Mouse (Mus musculus) kidney, embryonic 15.5 days (tissue): ENCODE measurements around the gene Dnajc11. TPM values are rescaled to one million over a fixed set of nuclear protein-coding genes. Genes with fewer than 3 reads are reported as not detected.
A peak's percentile ranks its signal among the peaks of the same experiment; 100 is the strongest.

Source experiments
- ATAC-seq: fragments of 200-750 bp; cut with Nextera tagmentation; replicated peaks from 2 replicates; pipeline ENCODE4 v1.8.0; 2017; ENCODE audit warnings: moderate TSS enrichment; ENCODE audit not compliant: low FRiP score
- H3K27ac ChIP-seq: fragments of 300-500 bp; sonication (generic); 2 replicates; pipeline ENCODE4 v1.5.1; 2015; ENCODE audit warnings: mild to moderate bottlenecking, inconsistent platforms
- H3K27me3 ChIP-seq: fragments of 300-500 bp; sonication (generic); 2 replicates; pipeline ENCODE4 v1.6.1; 2015; ENCODE audit warnings: inconsistent platforms
- H3K36me3 ChIP-seq: fragments of 300-500 bp; sonication (generic); 2 replicates; pipeline ENCODE4 v1.6.1; 2015; ENCODE audit warnings: inconsistent platforms
- H3K4me1 ChIP-seq: fragments of 300-500 bp; sonication (generic); 2 replicates; pipeline ENCODE4 v1.6.1; 2015; ENCODE audit warnings: inconsistent platforms
- H3K4me2 ChIP-seq: fragments of 300-500 bp; sonication (generic); 2 replicates; pipeline ENCODE4 v1.6.1; 2015; ENCODE audit warnings: moderate library complexity, mild to moderate bottlenecking, inconsistent platforms
- H3K4me3 ChIP-seq: fragments of 300-500 bp; sonication (generic); replicated peaks from 2 replicates; pipeline ENCODE4 v1.5.1; 2015; ENCODE audit warnings: mild to moderate bottlenecking, inconsistent platforms
- H3K9ac ChIP-seq: fragments of 300-500 bp; sonication (generic); 2 replicates; pipeline ENCODE4 v1.6.1; 2015; ENCODE audit warnings: mild to moderate bottlenecking, inconsistent platforms
- H3K9me3 ChIP-seq: fragments of 300-500 bp; sonication (generic); replicated peaks from 2 replicates; pipeline ENCODE4 v1.6.1; 2016; ENCODE audit warnings: inconsistent platforms
- WGBS: fragments of 180-500 bp; shearing (Covaris S2); methylation state at CpG from one replicate; pipeline ENCODE4 v1.1.7; 2015; ENCODE audit warnings: mixed read lengths; 5-methylcytosine and 5-hydroxymethylcytosine counted together
- polyA plus RNA-seq: library from polyadenylated mRNA; unstranded; fragments of >200 nt; fragmentation: Nextera tagmentation; extraction: Ambion mirVana; gene quantifications from 2 replicates; pipeline ENCODE4 v1.2.1, GENCODE M21; 2015

Gene Dnajc11
- 77.6 and 78.3 TPM in 2 replicates for polyA plus RNA-seq

DNA sequence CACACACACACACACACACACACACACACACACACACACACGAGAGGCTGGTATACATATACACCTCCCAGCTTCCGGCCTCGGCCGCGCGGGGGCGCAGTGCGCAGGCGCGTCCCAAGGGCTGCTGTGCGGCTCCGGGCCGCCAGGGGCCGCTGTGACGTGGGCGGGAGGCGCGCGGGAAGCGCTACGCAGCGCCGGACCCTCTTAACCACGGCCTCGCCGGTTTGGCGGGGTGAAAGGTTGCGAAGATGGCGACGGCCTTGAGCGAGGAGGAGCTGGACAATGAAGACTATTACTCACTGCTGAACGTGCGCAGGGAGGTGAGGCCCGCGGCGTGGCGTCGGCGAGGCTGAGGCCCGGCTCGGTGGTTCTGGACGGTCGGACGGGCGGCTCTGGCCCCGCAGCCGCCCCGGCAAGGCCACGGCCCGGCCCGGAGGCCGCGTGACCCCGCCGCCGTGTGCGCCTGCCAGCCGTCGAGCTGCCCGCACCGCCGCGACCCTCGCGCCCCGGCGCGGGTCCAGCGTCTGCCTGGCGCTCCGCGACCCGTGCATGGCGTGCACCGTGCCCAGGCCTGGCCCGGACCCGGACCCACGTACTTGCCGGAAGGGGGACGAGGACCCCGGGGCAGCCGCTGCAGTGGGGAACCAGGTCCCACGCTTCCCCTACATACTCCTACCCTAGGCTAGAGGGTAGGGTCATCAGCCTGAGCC, at the start of gene Dnajc11:
Gene Dnajc11, plus strand, starts transcription at position 187 of the 710 bp plus-strand sequence.
- under 1% methylated on average over 74 of the region's 83 CpGs for WGBS
- Histone ChIP-seq H3K9me3 (no peaks in the 10 kb centered on the region), H3K4me3 (peak within 1 kb of the TSS; percentile 95), H3K4me1 (peaks cover 23% of the 10 kb centered on the region), H3K36me3 (0 out of 2 replicates have a peak, but pooled peaks cover 3% of the 10 kb centered on the region), H3K27me3 (no peaks in the 10 kb centered on the region), H3K9ac (peak within 1 kb of the TSS; percentile 97), H3K27ac (peak within 1 kb of the TSS; percentile 51; the same call in 1 of the 2 replicates), H3K4me2 (peak within 1 kb of the TSS; percentile 90)
- ATAC-seq, result peak; percentile 94

DNA sequence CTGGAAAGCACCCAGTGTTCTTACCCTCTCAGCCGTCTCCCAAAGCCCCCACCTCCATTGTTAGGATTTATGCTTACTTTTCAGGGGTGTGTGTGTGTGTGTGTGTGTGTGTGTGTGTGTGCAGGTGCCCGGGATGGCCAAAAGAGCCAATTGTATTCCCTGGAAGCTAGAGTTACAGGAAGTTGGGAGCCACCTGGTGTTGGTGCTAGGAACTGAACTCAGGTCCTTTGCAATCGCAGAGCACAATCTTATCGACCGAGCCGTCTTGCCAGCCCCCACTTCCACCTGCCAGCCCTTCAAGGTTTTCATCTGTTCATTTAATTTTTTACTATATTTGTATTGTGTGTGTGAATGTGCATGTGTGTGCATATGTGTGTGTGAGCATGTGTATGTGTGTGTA, 40.2 kb upstream of the Dnajc11 start:
- no peak overlapping the region for H3K27ac ChIP-seq
- no peak overlapping the region for H3K4me2 ChIP-seq
- WGBS, result 82% methylated on average over 6 of the region's 6 CpGs
- no peak overlapping the region for H3K4me3 ChIP-seq
- H3K27me3 ChIP-seq, result no peaks in the 10 kb centered on the region
- H3K36me3 ChIP-seq, result no peaks in the 10 kb centered on the region
- no peaks in the 10 kb centered on the region for H3K4me1 ChIP-seq
- ATAC-seq, result no peak
- H3K9me3 ChIP-seq, result no peaks in the 10 kb centered on the region
- no peak overlapping the region for H3K9ac ChIP-seq

DNA sequence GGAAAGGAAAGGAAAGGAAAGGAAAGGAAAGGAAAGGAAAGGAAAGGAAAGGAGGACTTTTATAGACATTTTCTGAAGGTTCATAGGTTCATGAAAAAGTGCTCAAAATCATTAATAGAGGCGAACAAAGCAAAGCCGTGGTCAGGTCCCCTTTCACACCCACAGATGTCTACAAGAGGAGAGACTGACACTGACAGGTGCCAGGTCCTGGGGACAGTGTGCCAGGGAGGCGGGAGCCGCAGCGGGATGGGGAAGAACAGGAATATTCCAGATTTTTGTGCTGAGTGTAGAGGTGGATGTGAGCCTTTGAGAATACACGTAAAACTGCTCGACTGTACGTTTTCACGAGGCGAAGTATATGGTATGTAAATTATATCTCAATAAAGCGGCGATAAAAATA, 38.6 kb upstream of the Dnajc11 start:
- no peaks in the 10 kb centered on the region for H3K9me3 ChIP-seq
- ATAC-seq, result no peak
- no peak overlapping the region for H3K4me2 ChIP-seq
- no peak overlapping the region for H3K9ac ChIP-seq
- no peak overlapping the region for H3K4me3 ChIP-seq
- no peaks in the 10 kb centered on the region for H3K27me3 ChIP-seq
- WGBS, result 94% methylated on average over 12 of the region's 12 CpGs
- no peaks in the 10 kb centered on the region for H3K36me3 ChIP-seq
- no peak overlapping the region for H3K27ac ChIP-seq
- no peaks in the 10 kb centered on the region for H3K4me1 ChIP-seq

DNA sequence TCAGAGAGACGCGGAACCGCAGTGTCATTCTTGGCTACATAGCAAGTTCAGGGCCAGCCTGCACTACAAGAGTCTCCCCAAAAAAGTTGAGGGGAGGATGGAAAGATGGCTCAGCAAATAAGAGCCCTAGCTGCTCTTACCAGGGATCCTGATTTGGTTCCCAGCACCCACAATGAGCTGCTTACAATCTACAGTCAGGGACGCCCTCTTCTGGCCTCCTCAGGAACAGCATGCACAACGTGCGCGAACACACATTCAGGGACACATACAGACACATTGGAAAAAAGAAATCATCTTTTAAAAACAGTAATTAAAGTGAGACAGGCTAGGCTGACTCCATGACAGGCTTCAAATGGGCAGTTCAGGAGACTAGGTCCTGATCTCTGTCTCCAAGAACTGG, 37.9 kb upstream of the Dnajc11 start:
- no peak for ATAC-seq
- H3K4me1 ChIP-seq, result no peaks in the 10 kb centered on the region
- no peak overlapping the region for H3K27ac ChIP-seq
- H3K9ac ChIP-seq, result no peak overlapping the region
- no peaks in the 10 kb centered on the region for H3K9me3 ChIP-seq
- no peak overlapping the region for H3K4me2 ChIP-seq
- 92% methylated on average over 7 of the region's 7 CpGs for WGBS
- no peaks in the 10 kb centered on the region for H3K36me3 ChIP-seq
- no peaks in the 10 kb centered on the region for H3K27me3 ChIP-seq
- H3K4me3 ChIP-seq, result no peak overlapping the region

DNA sequence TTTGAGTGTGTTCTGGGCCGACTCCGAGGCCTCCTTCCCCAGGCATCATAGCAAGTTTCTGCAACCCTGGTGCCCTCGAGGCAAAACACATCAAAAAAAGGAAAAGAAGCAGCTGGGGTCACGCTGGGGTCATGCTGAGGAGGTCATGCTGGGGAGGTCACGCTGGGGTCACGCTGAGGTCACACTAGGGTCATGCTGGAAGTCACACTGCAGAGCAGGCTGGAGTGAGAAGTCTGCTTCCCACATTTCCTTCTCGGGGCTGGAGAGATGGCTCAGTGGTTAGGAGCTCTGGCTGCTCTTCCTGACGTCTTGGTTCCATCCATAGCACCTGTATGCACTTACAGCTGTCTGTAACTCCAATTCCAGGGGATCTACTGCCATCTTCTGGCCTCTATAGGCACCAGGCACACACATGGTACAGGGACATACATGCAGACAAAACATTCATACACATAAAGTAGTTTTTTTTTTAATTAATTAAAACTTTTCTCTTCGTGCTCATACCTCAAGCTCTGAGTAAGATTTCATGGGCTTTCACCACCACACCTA, 36.3 kb upstream of the Dnajc11 start:
- no peak overlapping the region for H3K4me2 ChIP-seq
- 70% methylated on average over 9 of the region's 9 CpGs for WGBS
- H3K9me3 ChIP-seq, result no peaks in the 10 kb centered on the region
- H3K4me3 ChIP-seq, result no peak overlapping the region
- H3K4me1 ChIP-seq, result no peaks in the 10 kb centered on the region
- no peak for ATAC-seq
- H3K9ac ChIP-seq, result no peak overlapping the region
- H3K27ac ChIP-seq, result no peak overlapping the region
- H3K36me3 ChIP-seq, result no peaks in the 10 kb centered on the region
- no peaks in the 10 kb centered on the region for H3K27me3 ChIP-seq

DNA sequence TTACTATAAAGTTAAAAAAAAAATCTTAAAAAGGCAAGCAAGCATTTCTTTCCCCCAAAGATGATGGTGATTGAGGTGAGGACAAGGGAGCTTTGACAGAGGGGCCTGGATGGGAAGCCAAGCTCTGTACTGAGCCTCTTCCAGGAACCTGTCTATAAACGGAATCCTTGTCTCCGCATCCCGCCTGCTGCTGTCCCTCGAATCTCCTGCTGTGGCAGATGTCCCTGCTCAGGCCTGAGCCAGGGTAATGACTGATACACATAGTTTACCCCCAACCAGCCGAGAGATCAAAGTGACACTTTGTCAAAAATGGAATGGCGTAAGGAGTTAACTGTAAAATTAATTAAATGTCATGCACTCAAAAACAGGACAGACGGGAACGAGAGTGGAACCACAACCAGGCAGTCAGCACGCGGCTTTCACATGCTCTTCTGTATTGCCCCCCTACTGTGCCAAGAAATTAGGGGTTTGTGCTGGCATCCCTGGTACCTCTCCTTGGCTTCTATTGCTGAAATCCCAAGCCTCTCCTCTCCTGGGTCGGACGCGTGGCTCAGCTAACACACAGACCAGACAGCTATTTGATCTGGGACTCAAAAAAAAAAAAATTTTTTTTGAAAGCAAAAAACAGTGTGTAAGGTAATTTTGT, 34.8 kb upstream of the Dnajc11 start:
- Histone ChIP-seq H3K9ac (no peak overlapping the region), H3K36me3 (no peaks in the 10 kb centered on the region), H3K4me2 (no peak overlapping the region), H3K27me3 (no peaks in the 10 kb centered on the region), H3K27ac (no peak overlapping the region), H3K4me1 (0 out of 2 replicates have a peak, but pooled peaks cover 2% of the 10 kb centered on the region), H3K9me3 (no peaks in the 10 kb centered on the region), H3K4me3 (no peak overlapping the region)
- 63% methylated on average over 13 of the region's 13 CpGs for WGBS
- ATAC-seq, result no peak

DNA sequence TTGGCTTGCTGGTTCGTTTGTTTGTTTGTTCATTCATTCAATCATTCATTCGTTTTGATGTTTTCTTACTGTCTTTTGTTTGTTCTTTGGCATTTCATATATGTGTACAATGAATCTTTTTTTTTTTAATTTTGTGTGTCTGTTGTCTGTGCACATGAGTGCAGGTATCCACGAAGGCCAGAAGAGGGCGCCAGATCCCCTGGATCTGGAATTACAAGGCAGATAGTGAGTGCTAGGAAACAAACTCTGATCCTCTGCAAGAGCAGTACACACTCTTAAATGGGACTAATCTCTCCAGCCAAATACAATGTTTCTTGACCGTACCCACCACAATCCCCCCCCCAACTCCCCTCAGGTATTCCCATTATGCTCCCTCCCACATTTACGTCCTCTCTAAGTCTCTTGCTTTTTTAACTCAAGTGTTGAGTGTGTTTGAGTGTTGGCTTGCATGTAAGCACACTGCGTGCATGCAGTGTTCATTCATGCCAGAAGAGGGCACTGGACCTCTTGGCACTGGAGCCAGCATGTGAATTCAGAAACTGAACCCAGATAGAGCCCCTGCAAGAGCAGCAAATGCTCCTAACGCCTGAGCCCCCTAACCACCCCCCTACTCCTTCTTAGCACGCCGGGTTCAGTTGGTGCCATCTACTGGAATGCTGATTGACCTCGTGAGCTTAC, 33.6 kb upstream of the Dnajc11 start:
- 75% methylated on average over 11 of the region's 11 CpGs for WGBS
- H3K4me3 ChIP-seq, result no peak overlapping the region
- no peaks in the 10 kb centered on the region for H3K9me3 ChIP-seq
- H3K4me2 ChIP-seq, result no peak overlapping the region
- H3K4me1 ChIP-seq, result 0 out of 2 replicates have a peak, but pooled peaks cover 2% of the 10 kb centered on the region
- H3K36me3 ChIP-seq, result no peaks in the 10 kb centered on the region
- no peaks in the 10 kb centered on the region for H3K27me3 ChIP-seq
- H3K9ac ChIP-seq, result no peak overlapping the region
- H3K27ac ChIP-seq, result no peak overlapping the region
- ATAC-seq, result no peak

DNA sequence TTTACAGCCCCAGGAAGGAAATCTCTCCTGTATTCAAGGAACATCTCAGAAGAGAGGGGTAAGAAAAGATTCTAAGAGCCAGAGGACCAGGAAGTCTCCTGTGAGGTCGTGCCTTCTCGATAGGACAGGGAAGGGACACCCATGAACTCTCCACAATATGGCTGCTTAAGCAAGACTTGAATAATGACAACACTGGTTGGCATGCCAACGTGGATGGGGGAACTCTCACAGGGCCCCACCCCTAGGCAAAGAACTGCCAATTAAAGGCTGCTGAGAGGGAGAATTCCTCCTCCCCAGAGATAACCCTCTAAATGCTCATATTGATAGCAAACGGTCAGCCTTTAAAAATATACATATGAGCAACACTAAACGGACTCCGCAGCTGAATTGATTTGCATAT, 32.8 kb upstream of the Dnajc11 start:
- Histone ChIP-seq H3K36me3 (no peaks in the 10 kb centered on the region), H3K4me1 (0 out of 2 replicates have a peak, but pooled peaks cover 2% of the 10 kb centered on the region), H3K27me3 (0 out of 2 replicates have a peak, but pooled peaks cover 2% of the 10 kb centered on the region), H3K9me3 (no peaks in the 10 kb centered on the region), H3K4me3 (no peak overlapping the region), H3K4me2 (no peak overlapping the region), H3K27ac (no peak overlapping the region), H3K9ac (no peak overlapping the region)
- 85% methylated on average over 6 of the region's 6 CpGs for WGBS
- ATAC-seq, result no peak

DNA sequence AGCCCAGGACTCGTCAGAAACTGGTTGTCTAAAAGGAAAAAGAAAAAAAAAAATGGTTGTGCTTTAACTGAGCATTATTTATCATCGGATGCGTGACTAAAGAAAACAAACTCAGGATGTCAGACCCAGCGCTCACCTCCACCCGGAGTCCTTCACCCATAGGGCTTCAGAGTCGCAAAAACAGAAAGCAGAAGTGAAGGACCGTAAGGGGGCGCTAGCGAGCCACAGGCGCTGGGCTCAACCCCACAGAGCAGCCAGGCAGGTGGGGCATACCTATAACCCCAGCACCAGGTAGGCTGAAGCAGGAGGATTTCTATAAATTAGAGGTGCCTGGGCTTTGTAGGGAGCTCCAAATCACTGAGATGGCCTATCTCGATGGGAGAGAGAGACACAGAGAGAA, 32.1 kb upstream of the Dnajc11 start:
- 0 out of 2 replicates have a peak, but pooled peaks cover 2% of the 10 kb centered on the region for H3K27me3 ChIP-seq
- H3K9me3 ChIP-seq, result no peaks in the 10 kb centered on the region
- 0 out of 2 replicates have a peak, but pooled peaks cover 4% of the 10 kb centered on the region for H3K4me1 ChIP-seq
- ATAC-seq, result no peak
- 62% methylated on average over 11 of the region's 11 CpGs for WGBS
- no peak overlapping the region for H3K4me2 ChIP-seq
- H3K27ac ChIP-seq, result no peak overlapping the region
- no peak overlapping the region for H3K4me3 ChIP-seq
- no peaks in the 10 kb centered on the region for H3K36me3 ChIP-seq
- no peak overlapping the region for H3K9ac ChIP-seq

DNA sequence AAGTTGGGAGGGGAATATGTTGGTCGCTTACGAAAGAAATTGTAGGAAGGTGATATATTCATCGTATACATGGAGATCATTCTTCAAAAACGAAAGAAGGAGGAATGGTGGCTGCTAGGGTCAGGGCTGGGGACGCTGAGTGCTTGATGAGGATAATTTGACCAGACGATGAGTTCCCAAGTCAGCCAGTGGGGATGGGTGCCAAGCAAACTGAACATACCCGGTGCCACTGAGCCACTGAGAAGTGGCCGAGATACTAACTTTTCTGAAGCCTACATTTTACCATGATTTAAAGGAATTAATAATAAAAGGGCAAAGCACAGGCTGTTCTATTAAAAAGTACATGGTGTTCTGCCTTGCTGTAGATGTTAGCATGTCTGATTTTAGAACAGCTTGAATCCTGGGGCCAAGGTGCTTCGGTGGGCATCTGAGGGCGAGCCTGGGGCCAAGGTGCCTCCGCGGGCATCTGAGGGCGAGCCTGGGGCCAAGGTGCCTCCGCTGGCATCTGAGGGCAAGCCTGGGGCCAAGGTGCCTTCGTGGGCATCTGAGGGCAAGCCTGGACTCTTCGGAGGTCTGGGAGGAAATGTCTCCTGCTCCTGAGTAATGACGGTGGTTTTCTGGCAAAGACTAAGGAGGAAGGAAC, 31.3 kb upstream of the Dnajc11 start:
- WGBS, result 76% methylated on average over 17 of the region's 17 CpGs
- H3K27ac ChIP-seq, result no peak overlapping the region
- no peak for ATAC-seq

DNA sequence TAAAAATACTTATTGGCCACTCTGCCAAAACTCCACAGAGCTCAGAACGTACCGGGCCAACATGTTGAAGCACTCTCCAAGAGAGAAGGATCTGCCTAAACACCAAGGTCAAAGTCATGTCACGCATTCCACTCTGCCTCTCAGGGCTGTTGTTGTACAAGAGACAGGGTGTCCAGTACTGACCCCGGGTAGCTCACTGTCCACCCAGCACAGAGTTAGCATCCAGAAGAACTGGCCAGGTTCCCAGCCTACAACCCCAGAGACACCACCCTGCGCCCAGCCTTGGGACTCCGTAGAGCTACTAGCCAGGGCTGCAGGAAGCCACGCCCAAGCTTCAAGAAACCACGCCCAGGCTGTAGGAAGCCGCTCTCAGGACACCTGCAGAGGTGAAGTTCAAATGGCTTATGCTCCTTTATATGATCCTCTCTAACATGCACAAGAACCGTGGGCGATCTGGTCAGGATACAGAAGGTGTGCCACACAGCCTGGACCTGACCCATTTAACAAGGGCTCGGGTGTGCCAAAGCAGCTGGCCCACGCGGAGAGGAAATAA, 30.7 kb upstream of the Dnajc11 start:
- 46% methylated on average over 14 of the region's 14 CpGs for WGBS
- H3K9me3 ChIP-seq, result no peaks in the 10 kb centered on the region
- peaks cover 9% of the 10 kb centered on the region for H3K27me3 ChIP-seq
- H3K4me3 ChIP-seq, result no peak overlapping the region
- H3K36me3 ChIP-seq, result no peaks in the 10 kb centered on the region
- no peak overlapping the region for H3K9ac ChIP-seq
- 0 out of 2 replicates have a peak, but pooled peaks cover 5% of the 10 kb centered on the region for H3K4me1 ChIP-seq
- no peak overlapping the region for H3K27ac ChIP-seq
- no peak for ATAC-seq
- no peak overlapping the region for H3K4me2 ChIP-seq

More for the DNA sequence above, 31.3 kb upstream of the Dnajc11 start:
- 0 out of 2 replicates have a peak, but pooled peaks cover 5% of the 10 kb centered on the region for H3K4me1 ChIP-seq
- no peak overlapping the region for H3K4me3 ChIP-seq
- H3K27me3 ChIP-seq, result peaks cover 6% of the 10 kb centered on the region
- no peaks in the 10 kb centered on the region for H3K36me3 ChIP-seq
- no peak overlapping the region for H3K4me2 ChIP-seq
- H3K9me3 ChIP-seq, result no peaks in the 10 kb centered on the region
- no peak overlapping the region for H3K9ac ChIP-seq
